Mouse (Mus musculus) spleen, adult 12 weeks (tissue): Measurements from ENCODE around the gene Katnbl1.

Experiments used
- DNase-seq: peaks from one replicate; pipeline ENCODE4 v3.0.0; 2022; ENCODE audit warnings: low spot score

The Katnbl1 gene

GRCm38 (mm10) chr2:112378973-112379898, at the start of gene Katnbl1:
Gene Katnbl1, plus strand, starts transcription at chr2:112379211.
- DNase-seq = peak; percentile 92

GRCm38 (mm10) chr2:112332051-112332898, 46.7 kb upstream of the Katnbl1 start:
- DNase-seq = no peak

- no peak for DNase-seq
These were observed 41.8 kb upstream of the Katnbl1 start for GRCm38 (mm10) chr2:112337211-112337610.

- DNase-seq = no peak
These were observed 39.3 kb upstream of the Katnbl1 start for GRCm38 (mm10) chr2:112339736-112340135.

GRCm38 (mm10) chr2:112341117-112341516, 37.9 kb upstream of the Katnbl1 start:
- no peak for DNase-seq

- DNase-seq = no peak
These were observed 30.8 kb upstream of the Katnbl1 start for GRCm38 (mm10) chr2:112348246-112348645.

- no peak for DNase-seq
These were observed 25.1 kb upstream of the Katnbl1 start for GRCm38 (mm10) chr2:112353685-112354455.

- no peak for DNase-seq
These were observed 19.4 kb upstream of the Katnbl1 start for GRCm38 (mm10) chr2:112359611-112360010.

- DNase-seq = no peak
These were observed 18.8 kb upstream of the Katnbl1 start for GRCm38 (mm10) chr2:112360012-112360780.

- DNase-seq = no peak
These were observed 18.2 kb upstream of the Katnbl1 start for GRCm38 (mm10) chr2:112360781-112361169.

- no peak for DNase-seq
These were observed 11.8 kb upstream of the Katnbl1 start for GRCm38 (mm10) chr2:112367222-112367621.

GRCm38 (mm10) chr2:112367726-112368673, 11.0 kb upstream of the Katnbl1 start, which contains the start of gene Emc4:
Gene Emc4, minus strand, starts transcription at chr2:112368027.
- peak; percentile 80 for DNase-seq

GRCm38 (mm10) chr2:112369941-112370340, 9.1 kb upstream of the Katnbl1 start:
- no peak for DNase-seq

- no peak for DNase-seq
These were observed 5.9 kb upstream of the Katnbl1 start for GRCm38 (mm10) chr2:112373141-112373540.

- DNase-seq = no peak
These were observed 4.4 kb upstream of the Katnbl1 start for GRCm38 (mm10) chr2:112374610-112375009.

GRCm38 (mm10) chr2:112380131-112380530, 1.1 kb downstream of the Katnbl1 start:
- DNase-seq = no peak

- DNase-seq = no peak
These were observed 2.2 kb downstream of the Katnbl1 start for GRCm38 (mm10) chr2:112381219-112381618.

GRCm38 (mm10) chr2:112390843-112391242, 11.8 kb downstream of the Katnbl1 start:
- DNase-seq = no peak

- no peak for DNase-seq
These were observed 12.5 kb downstream of the Katnbl1 start for GRCm38 (mm10) chr2:112391346-112392000.
